Mouse (Mus musculus) gastrocnemius, postnatal 14 days (tissue): ENCODE measurements around the gene Calhm5. TPM values are rescaled to one million over a fixed set of nuclear protein-coding genes. Genes with fewer than 3 reads are reported as not detected.

Experiments
- DNase-seq: peaks from one replicate; pipeline ENCODE4 v3.0.0; 2021; ENCODE audit warnings: mixed read lengths
- intact Hi-C: fragments of 180-260 bp; cut with DNase I; formaldehyde crosslinking; loops from one replicate; pipeline ENCODE4 v1.15.1; 2025; ENCODE audit warnings: low total_unique reads
- total RNA-seq, 2 experiments: library from RNA; stranded (reverse); gene quantifications; 2 replicates each; pipeline ENCODE4 v1.2.3; 2021

Gene Calhm5
- total RNA-seq, 2 experiments from 2014 or later = 0.64 to 0.92 TPM

DNA sequence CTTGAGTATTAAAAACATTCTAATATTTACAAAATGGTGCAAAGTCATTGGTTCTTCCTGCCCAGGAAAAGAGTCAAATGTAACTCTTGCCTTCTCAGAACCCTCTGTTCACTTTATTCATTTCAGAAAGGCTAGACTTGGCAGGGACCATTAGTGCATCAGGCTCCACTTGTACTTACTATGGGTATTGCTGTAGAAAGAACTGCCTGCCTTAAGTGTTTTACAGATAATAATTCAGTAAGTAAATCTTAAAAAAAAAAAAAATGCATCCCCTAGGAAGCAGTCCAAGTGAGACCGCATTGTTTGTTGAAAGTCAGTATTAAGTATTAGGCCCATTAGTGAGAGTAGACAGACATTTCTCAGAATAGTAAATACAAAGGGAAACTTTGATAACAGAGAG lies 9.8 kb downstream of the Calhm5 start:
- intact Hi-C loops = no loop called here
- no peak for DNase-seq

DNA sequence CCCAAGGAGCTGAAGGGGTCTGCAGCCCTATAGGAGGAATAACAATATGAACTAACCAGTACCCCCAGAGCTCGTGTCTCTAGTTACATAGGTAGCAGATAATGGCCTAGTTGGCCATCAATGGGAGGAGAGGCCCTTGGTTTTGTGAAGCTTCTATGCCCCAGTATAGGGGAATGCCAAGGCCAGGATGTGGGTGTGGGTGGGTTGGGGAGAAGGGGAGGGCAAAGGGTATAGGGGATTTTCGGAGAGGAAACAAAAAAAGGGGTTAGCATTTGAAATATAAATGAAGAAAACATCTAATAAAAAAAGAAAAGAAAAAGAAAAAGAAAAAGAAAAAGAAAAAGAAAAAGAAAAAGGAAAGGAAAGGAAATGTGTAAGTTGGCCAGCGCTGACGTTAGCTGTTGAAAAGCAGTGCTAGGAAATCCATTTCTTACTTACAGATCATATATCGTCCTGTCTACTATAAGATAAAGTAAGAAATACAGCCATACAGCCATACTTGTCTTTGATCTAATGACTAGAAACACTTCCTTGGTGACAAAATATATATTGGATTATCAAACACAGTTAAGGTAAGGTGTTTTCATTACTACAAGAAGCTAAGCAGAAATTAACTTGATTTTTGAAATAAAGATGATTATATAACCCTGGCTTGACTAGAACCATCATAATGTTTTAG lies 21.7 kb downstream of the Calhm5 start:
- intact Hi-C loops = no loop called here
- no peak for DNase-seq

DNA sequence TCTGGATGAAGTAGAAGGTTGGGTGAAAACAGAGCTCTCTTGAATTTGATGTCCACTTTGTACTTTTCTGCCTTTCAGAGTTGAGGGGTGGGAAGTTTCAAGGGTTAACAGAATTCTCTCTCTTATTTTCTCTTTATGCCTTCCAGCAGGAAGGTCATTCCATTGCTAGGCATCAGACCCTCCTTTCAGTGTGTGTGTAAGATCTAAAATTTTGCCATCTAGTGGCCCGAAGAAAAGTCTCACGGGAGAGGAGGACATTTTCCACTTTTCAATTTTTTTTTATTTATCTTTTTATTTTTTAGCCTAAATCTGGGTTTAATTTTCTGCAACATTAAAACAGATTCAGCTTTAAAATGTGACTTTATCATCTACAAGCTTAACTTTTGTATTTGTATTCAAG lies 24.7 kb downstream of the Calhm5 start:
- intact Hi-C loops = no loop called here
- DNase-seq = no peak

DNA sequence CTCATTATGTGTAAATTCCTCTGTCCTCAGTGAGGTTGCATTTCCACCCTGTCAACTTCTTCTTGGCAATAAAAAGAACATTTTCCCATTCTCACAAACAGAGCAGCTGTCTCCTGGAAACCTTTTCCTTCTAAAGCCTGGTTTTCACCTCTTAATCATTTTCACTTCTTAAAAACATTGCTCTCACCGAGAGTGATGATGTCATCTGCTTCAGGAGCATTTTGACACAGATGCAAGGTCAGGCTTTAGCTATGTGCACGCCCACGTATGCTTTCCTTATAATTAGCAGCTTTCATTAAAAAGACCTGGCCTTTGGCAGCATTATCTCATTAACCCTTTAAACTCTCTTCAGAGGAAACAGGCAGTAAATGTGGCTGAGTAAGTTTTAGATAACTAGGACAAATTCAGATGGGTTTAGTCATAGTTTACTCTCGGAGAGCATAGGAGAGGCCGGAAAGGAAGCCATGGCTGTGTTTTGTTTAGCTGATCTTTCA lies 25.3 kb downstream of the Calhm5 start:
- intact Hi-C loops = no loop called here
- DNase-seq = no peak

DNA sequence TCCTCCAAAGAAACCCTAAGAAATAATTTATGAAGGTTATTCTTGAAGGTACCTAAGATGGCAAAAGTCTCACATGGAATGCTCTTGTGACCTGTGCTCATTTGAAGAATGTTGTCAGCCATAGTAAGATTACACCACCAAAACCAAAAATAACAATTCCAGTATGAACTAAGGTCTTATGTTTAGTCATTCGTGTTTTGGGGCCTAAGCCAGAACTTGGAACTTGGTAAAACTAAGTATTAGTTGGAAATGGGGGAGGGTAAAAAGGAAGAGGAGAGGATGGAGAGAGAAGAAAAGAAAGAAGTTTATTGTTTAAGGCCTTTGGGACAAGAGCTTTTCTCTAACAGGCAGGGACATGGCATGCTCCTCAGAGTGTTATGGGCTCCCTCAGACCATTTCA lies 26.7 kb downstream of the Calhm5 start:
- intact Hi-C loops = no loop called here

DNA sequence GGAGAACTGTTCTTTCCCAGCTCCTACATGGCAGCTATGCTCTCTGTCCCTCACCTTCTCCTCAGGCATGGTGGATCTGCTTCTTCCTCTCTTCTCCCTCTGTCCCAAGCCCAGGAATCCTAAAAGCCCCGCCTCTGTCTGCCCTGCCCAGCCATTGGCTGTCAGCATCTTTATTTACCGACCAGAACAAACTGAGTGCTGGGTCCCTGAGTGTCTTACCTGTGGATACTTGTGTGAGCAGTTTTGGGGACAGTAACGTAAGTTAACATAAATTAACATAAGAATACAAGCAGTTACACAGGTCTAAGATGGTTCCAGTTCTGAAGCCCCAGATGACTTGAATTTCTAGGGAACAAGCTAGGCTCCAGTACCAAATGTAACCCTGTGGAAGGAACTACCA lies 29.7 kb downstream of the Calhm5 start:
- intact Hi-C loops = no loop called here

More for the DNA sequence above, 26.7 kb downstream of the Calhm5 start:
- DNase-seq = no peak

DNA sequence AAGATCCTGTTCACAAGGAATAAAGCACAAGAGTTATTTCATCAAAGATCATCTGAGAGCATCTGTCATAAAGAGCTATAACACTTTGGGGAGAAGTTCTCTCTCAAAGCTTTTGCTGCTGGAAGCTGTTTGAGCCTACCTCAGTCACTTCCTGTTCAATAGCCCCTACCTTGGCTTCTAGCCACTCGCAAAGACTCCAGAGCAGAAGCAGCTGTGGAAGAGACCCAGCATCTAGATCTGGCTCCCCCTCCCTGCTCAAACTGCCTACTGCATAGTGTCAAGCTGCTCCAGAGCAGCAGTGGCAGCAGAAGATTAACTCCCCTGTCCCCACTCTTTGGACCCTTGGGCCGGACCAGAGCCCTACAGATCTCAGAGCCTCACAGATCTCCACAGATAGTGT lies 42.3 kb downstream of the Calhm5 start:
- no peak for DNase-seq
- intact Hi-C loops = no loop called here

More for the DNA sequence above, 29.7 kb downstream of the Calhm5 start:
- no peak for DNase-seq

DNA sequence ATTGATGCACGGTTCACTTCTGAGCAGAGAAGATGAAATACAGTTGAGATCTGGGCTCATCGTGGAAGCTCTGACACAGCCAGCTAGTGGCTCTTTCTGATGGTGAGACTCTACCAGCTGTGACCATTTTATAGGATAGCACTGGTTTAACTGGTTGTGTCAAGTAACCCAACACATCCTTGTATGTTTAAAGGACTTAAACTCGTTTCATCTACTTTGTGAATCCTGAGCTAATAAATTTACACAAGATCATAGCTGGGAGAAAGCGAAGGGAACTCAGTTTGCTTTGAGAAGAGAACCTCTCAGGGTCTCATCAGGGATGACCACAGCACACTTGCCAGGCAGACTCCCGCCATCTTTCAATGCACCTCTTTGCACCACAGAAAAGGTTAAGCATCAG lies 52.1 kb downstream of the Calhm5 start, which contains the start of gene Calhm4:
Calhm4 (minus strand) TSS at position 101 of the 400 bp plus-strand sequence.
- no peak for DNase-seq
- intact Hi-C loops = no loop called here

Other genes starting within 250 kb of the Calhm5 start
- not detected for gene Sult3a1, start 238.8 kb downstream of the Calhm5 start, total RNA-seq
- gene Rsph4a, start 191.4 kb downstream of the Calhm5 start, total RNA-seq = not detected
- 1 to 10 TPM; 6.2 to 6.3 TPM for gene Zup1, start 145.2 kb downstream of the Calhm5 start, total RNA-seq
- 100 to 1,000 TPM in 1 of 2 experiments, 10 to 100 TPM in 1; 98.6 to 107 TPM for gene Rwdd1, start 76.9 kb downstream of the Calhm5 start, total RNA-seq
- not detected for gene Trappc3l, start 58.9 kb downstream of the Calhm5 start, total RNA-seq
- gene Calhm4, start 52.2 kb downstream of the Calhm5 start, total RNA-seq = not detected
- under 1 TPM in 1 of 2 experiments, not detected in 1; 0.29 TPM for gene Calhm6, start 31.5 kb upstream of the Calhm5 start, total RNA-seq
- 10 to 100 TPM in 1 of 2 experiments, 1 to 10 TPM in 1; 6.9 to 10.7 TPM for gene Dse, start 111.2 kb upstream of the Calhm5 start, total RNA-seq
- gene Tspyl1, start 185.7 kb upstream of the Calhm5 start, total RNA-seq = 10 to 100 TPM; 45.4 to 46.9 TPM
- 1 to 10 TPM; 1.8 TPM for gene Tspyl4, start 200.9 kb upstream of the Calhm5 start, total RNA-seq